Mouse (Mus musculus) MEL (cell line): Measurements from ENCODE around the gene Toe1. TPM values are rescaled to one million over a fixed set of nuclear protein-coding genes. Genes with fewer than 3 reads are reported as not detected.

Experiments used
- DNase-seq: peaks from one replicate; pipeline ENCODE4 v3.0.0; 2011; ENCODE audit warnings: low read depth, low spot score
- H3K27ac ChIP-seq: 2 replicates; pipeline ENCODE4 v1.5.1; 2012; ENCODE audit warnings: low read depth, mild to moderate bottlenecking, control low read depth, low read length, moderate library complexity; ENCODE audit not compliant: control insufficient read depth
- H3K27me3 ChIP-seq, 2 experiments: fragments of 150-350 bp in 1 of 2; sonication (generic) in 1 of 2; 2 replicates each; pipeline ENCODE4 v1.6.1; 2012; ENCODE audit warnings: low read length in 2 of 2, mild to moderate bottlenecking in 2 of 2, improper control_type of control experiment in 1 of 2, moderate library complexity in 1 of 2; ENCODE audit not compliant: insufficient read depth in 2 of 2, control insufficient read depth in 1 of 2
- H3K36me3 ChIP-seq, 2 experiments: 2 replicates each; pipeline ENCODE4 v1.6.1; 2012 to 2014; ENCODE audit warnings: low read length in 2 of 2, improper control_type of control experiment in 1 of 2, inconsistent platforms in 1 of 2, mild to moderate bottlenecking in 1 of 2; ENCODE audit not compliant: insufficient read depth in 2 of 2, control insufficient read depth in 1 of 2
- H3K4me1 ChIP-seq, 2 experiments: fragments of 150-350 bp in 1 of 2; sonication (generic) in 1 of 2; 2 replicates each; pipeline ENCODE4 v1.6.1; 2012; ENCODE audit warnings: low read length in 2 of 2, improper control_type of control experiment in 1 of 2, mild to moderate bottlenecking in 1 of 2; ENCODE audit not compliant: insufficient read depth in 2 of 2, control insufficient read depth in 1 of 2
- H3K4me3 ChIP-seq, 2 experiments: fragments of 150-350 bp in 1 of 2; sonication (generic) in 1 of 2; 2 replicates each; pipeline ENCODE4 v1.5.1; 2012; ENCODE audit warnings: low read depth in 2 of 2, low read length in 2 of 2, mild to moderate bottlenecking in 2 of 2, moderate library complexity in 2 of 2, control low read depth in 1 of 2, improper control_type of control experiment in 1 of 2; ENCODE audit not compliant: control insufficient read depth in 1 of 2, insufficient read depth in 1 of 2
- H3K79me2 ChIP-seq: 2 replicates; pipeline ENCODE4 v1.6.1; 2012; ENCODE audit warnings: mild to moderate bottlenecking, low read length, moderate library complexity; ENCODE audit not compliant: control insufficient read depth, poor library complexity, insufficient read depth
- H3K9ac ChIP-seq: 2 replicates; pipeline ENCODE4 v1.6.1; 2012; ENCODE audit warnings: low read depth, mild to moderate bottlenecking, control low read depth, low read length, moderate library complexity; ENCODE audit not compliant: control insufficient read depth, poor library complexity, severe bottlenecking
- H3K9me3 ChIP-seq: fragments of 150-350 bp; sonication (generic); replicated peaks from 2 replicates; pipeline ENCODE4 v1.6.1; 2012; ENCODE audit warnings: mild to moderate bottlenecking, low read length, improper control_type of control experiment, moderate library complexity; ENCODE audit not compliant: insufficient read depth
- BHLHE40 ChIP-seq: IDR thresholded peaks from 2 replicates; pipeline ENCODE4 v1.6.1; 2012; ENCODE audit warnings: low read depth, mild to moderate bottlenecking, inconsistent platforms, low read length, improper control_type of control experiment, borderline replicate concordance
- CHD1 ChIP-seq: IDR thresholded peaks from 2 replicates; pipeline ENCODE4 v1.6.1; 2012; ENCODE audit warnings: low read depth, mild to moderate bottlenecking, inconsistent platforms, low read length, improper control_type of control experiment
- CHD2 ChIP-seq: IDR thresholded peaks from 2 replicates; pipeline ENCODE4 v1.6.1; 2011; ENCODE audit warnings: low read length, improper control_type of control experiment
- CTCF ChIP-seq, 3 experiments: IDR thresholded peaks in 2 of 3; conservative IDR thresholded peaks in 1 of 3; 2 replicates each; pipeline ENCODE4 v1.5.1; 2011 to 2012; ENCODE audit warnings: low read length in 3 of 3, low read depth in 2 of 3, mild to moderate bottlenecking in 2 of 3, improper control_type of control experiment in 1 of 3, inconsistent platforms in 1 of 3, mixed read lengths in 1 of 3, moderate library complexity in 1 of 3; ENCODE audit not compliant: control insufficient read depth in 1 of 3, insufficient read depth in 1 of 3, poor library complexity in 1 of 3, severe bottlenecking in 1 of 3
- E2F4 ChIP-seq: IDR thresholded peaks from 2 replicates; pipeline ENCODE4 v1.6.1; 2011; ENCODE audit warnings: low read depth, low read length, improper control_type of control experiment, borderline replicate concordance
- ELF1 ChIP-seq: IDR thresholded peaks from 2 replicates; pipeline ENCODE4 v1.6.1; 2014; ENCODE audit warnings: low read depth, mild to moderate bottlenecking, inconsistent platforms, low read length, improper control_type of control experiment, moderate library complexity
- ETS1 ChIP-seq: IDR thresholded peaks from 2 replicates; pipeline ENCODE4 v1.6.1; 2012; ENCODE audit warnings: low read depth, mild to moderate bottlenecking, inconsistent platforms, low read length, improper control_type of control experiment, moderate library complexity
- GABPA ChIP-seq: IDR thresholded peaks from 2 replicates; pipeline ENCODE4 v1.6.1; 2012; ENCODE audit warnings: low read depth, mild to moderate bottlenecking, inconsistent platforms, low read length, improper control_type of control experiment, moderate library complexity
- HCFC1 ChIP-seq: IDR thresholded peaks from 2 replicates; pipeline ENCODE4 v1.6.1; 2012; ENCODE audit warnings: low read depth, mild to moderate bottlenecking, inconsistent platforms, low read length, improper control_type of control experiment, moderate library complexity
- JUND ChIP-seq: IDR thresholded peaks from 2 replicates; pipeline ENCODE4 v1.6.1; 2011; ENCODE audit warnings: low read depth, mild to moderate bottlenecking, improper control_type of control experiment, low read length
- MAFK ChIP-seq: IDR thresholded peaks from 2 replicates; pipeline ENCODE4 v1.6.1; 2011; ENCODE audit warnings: low read depth, mild to moderate bottlenecking, low read length, improper control_type of control experiment, borderline replicate concordance
- MAX ChIP-seq: IDR thresholded peaks from 2 replicates; pipeline ENCODE4 v1.6.1; 2011; ENCODE audit warnings: low read length, improper control_type of control experiment
- MAZ ChIP-seq: IDR thresholded peaks from 2 replicates; pipeline ENCODE4 v1.6.1; 2012; ENCODE audit warnings: low read depth, mild to moderate bottlenecking, inconsistent platforms, low read length, improper control_type of control experiment
- MYB ChIP-seq: IDR thresholded peaks from 2 replicates; pipeline ENCODE4 v1.6.1; 2011; ENCODE audit warnings: mild to moderate bottlenecking, low read depth, low read length, improper control_type of control experiment
- MYC ChIP-seq: IDR thresholded peaks from 2 replicates; pipeline ENCODE4 v1.6.1; 2011; ENCODE audit warnings: low read depth, mild to moderate bottlenecking, low read length, improper control_type of control experiment, moderate library complexity
- POLR2A ChIP-seq, 2 experiments: IDR thresholded peaks; 2 replicates each; pipeline ENCODE4 v1.6.1; 2011 to 2012; ENCODE audit warnings: low read length in 2 of 2, mild to moderate bottlenecking in 2 of 2, control low read depth in 1 of 2, improper control_type of control experiment in 1 of 2, low read depth in 1 of 2, moderate library complexity in 1 of 2; ENCODE audit not compliant: control insufficient read depth in 1 of 2, insufficient read depth in 1 of 2, poor library complexity in 1 of 2
- POLR2AphosphoS2 ChIP-seq: IDR thresholded peaks from 2 replicates; pipeline ENCODE4 v1.6.1; 2011; ENCODE audit warnings: low read length, improper control_type of control experiment
- POLR2AphosphoS5 ChIP-seq: IDR thresholded peaks from 2 replicates; pipeline ENCODE4 v1.6.1; 2012; ENCODE audit warnings: low read depth, borderline replicate concordance, mild to moderate bottlenecking, inconsistent platforms, low read length, moderate library complexity, mixed read lengths
- RAD21 ChIP-seq: IDR thresholded peaks from 2 replicates; pipeline ENCODE4 v1.6.1; 2011; ENCODE audit warnings: mild to moderate bottlenecking, low read depth, low read length, improper control_type of control experiment
- RCOR1 ChIP-seq: IDR thresholded peaks from 2 replicates; pipeline ENCODE4 v1.6.1; 2012; ENCODE audit warnings: low read depth, mild to moderate bottlenecking, inconsistent platforms, low read length, improper control_type of control experiment
- SIN3A ChIP-seq: IDR thresholded peaks from 2 replicates; pipeline ENCODE4 v1.6.1; 2012; ENCODE audit warnings: low read length, improper control_type of control experiment, inconsistent platforms
- SMC3 ChIP-seq: IDR thresholded peaks from 2 replicates; pipeline ENCODE4 v1.6.1; 2011; ENCODE audit warnings: low read depth, low read length, improper control_type of control experiment
- TBP ChIP-seq: IDR thresholded peaks from 2 replicates; pipeline ENCODE4 v1.8.0; 2011; ENCODE audit warnings: low read depth, low read length, improper control_type of control experiment
- USF1 ChIP-seq: IDR thresholded peaks from 2 replicates; pipeline ENCODE4 v1.6.1; 2014; ENCODE audit warnings: low read depth, mild to moderate bottlenecking, inconsistent platforms, low read length, improper control_type of control experiment, moderate library complexity
- USF2 ChIP-seq, 2 experiments: IDR thresholded peaks; 2 replicates each; pipeline ENCODE4 v1.6.1; 2011 to 2012; ENCODE audit warnings: improper control_type of control experiment in 2 of 2, low read length in 2 of 2, borderline replicate concordance in 1 of 2, inconsistent platforms in 1 of 2, low read depth in 1 of 2, mild to moderate bottlenecking in 1 of 2; ENCODE audit not compliant: insufficient read depth in 1 of 2
- ZC3H11A ChIP-seq: IDR thresholded peaks from 2 replicates; pipeline ENCODE4 v1.6.1; 2012; ENCODE audit warnings: low read depth, mild to moderate bottlenecking, inconsistent platforms, low read length, improper control_type of control experiment
- ZKSCAN1 ChIP-seq: IDR thresholded peaks from 2 replicates; pipeline ENCODE4 v1.6.1; 2012; ENCODE audit warnings: low read depth, mild to moderate bottlenecking, inconsistent platforms, low read length, improper control_type of control experiment, moderate library complexity
- ZMIZ1 ChIP-seq: IDR thresholded peaks from 2 replicates; pipeline ENCODE4 v1.6.1; 2012; ENCODE audit warnings: low read depth, mild to moderate bottlenecking, inconsistent platforms, low read length, improper control_type of control experiment, moderate library complexity
- polyA plus RNA-seq, 2 experiments: library from polyadenylated mRNA; stranded (reverse) in 1 of 2; unstranded in 1 of 2; fragments of >175 nt in 1 of 2; fragments of >200 nt in 1 of 2; gene quantifications; 2 replicates each; pipeline versions ENCODE4 v1.2.1 to v1.2.4; 2012; ENCODE audit warnings: low replicate concordance in 2 of 2, low read depth in 1 of 2; ENCODE audit not compliant: insufficient read length in 2 of 2, insufficient read depth in 1 of 2, missing spikeins in 1 of 2
- total RNA-seq: library from RNA; depleted of rRNA; stranded (reverse); fragments of 300-350 nt; gene quantifications from 2 replicates; pipeline ENCODE4 v1.2.3, GENCODE M21; 2012

The Toe1 gene
- total and polyA plus RNA-seq, 3 experiments = 38.3 to 49.3 TPM; not detected in 1

GRCm38 (mm10) chr4:116787985-116788760 lies 19.3 kb downstream of the Toe1 start (continued):
- TF ChIP-seq POLR2AphosphoS2 (no peak), SMC3 (peak; percentile 32), SIN3A (no peak), TBP (no peak), MAZ (no peak)

- peaks cover 3 to 4% of the 10 kb centered on the region in 2 experiments; a peak in 2 of 4 replicates for H3K4me1 ChIP-seq
- H3K4me3 ChIP-seq = no peak overlapping the region
- no peaks in the 10 kb centered on the region for H3K79me2 ChIP-seq
- H3K36me3 ChIP-seq = peaks cover 0 to 5% of the 10 kb centered on the region in 2 experiments; a peak in 1 of 4 replicates
- no peak for TF ChIP-seq USF2 (IDR thresholded peaks at IDR 0.05; ENCODE audit: borderline replicate concordance in 1 of 2, insufficient read depth in 1 of 2, low read depth in 1 of 2, low read length in 2 of 2)
- no peak for TF ChIP-seq HCFC1
- TF ChIP-seq MAZ = no peak
- TF ChIP-seq MYC = no peak
- no peak for TF ChIP-seq ELF1
- TF ChIP-seq ZMIZ1 = no peak
- TF ChIP-seq RAD21 = peak; percentile 55
- TF ChIP-seq CTCF (IDR thresholded peaks at IDR 0.05 in 2 of 3, conservative IDR thresholded peaks at IDR 0.05 in 1 of 3; ENCODE audit: control insufficient read depth in 1 of 3, insufficient read depth in 1 of 3, low read depth in 2 of 3, low read length in 3 of 3, poor library complexity in 1 of 3, severe bottlenecking in 1 of 3) = peak; percentile 43 to 72 (median 69)
- TF ChIP-seq TBP = no peak
- TF ChIP-seq CHD2 = no peak
- no peak for TF ChIP-seq ETS1
- no peak for TF ChIP-seq E2F4
- TF ChIP-seq MAFK = no peak
- no peak for TF ChIP-seq POLR2AphosphoS5
- no peak for TF ChIP-seq CHD1
- TF ChIP-seq RCOR1 = no peak
- TF ChIP-seq POLR2A (IDR thresholded peaks at IDR 0.05; ENCODE audit: control insufficient read depth in 1 of 2, insufficient read depth in 1 of 2, low read depth in 1 of 2, low read length in 2 of 2, poor library complexity in 1 of 2) = no peak
- TF ChIP-seq SMC3 = peak; percentile 61
- TF ChIP-seq MAX = no peak
- no peak for TF ChIP-seq ZKSCAN1
- TF ChIP-seq ZC3H11A = peak; percentile 32
- TF ChIP-seq JUND = no peak
- TF ChIP-seq GABPA = no peak
- TF ChIP-seq BHLHE40 = no peak
- TF ChIP-seq USF1 = no peak
- TF ChIP-seq MYB = no peak
- H3K9me3 ChIP-seq = no peaks in the 10 kb centered on the region
- H3K27ac ChIP-seq = no peak overlapping the region
- no peaks in the 10 kb centered on the region; a peak in 1 of 4 replicates for H3K27me3 ChIP-seq
- peak; percentile 43 for DNase-seq
- no peak overlapping the region for H3K9ac ChIP-seq
Measured at GRCm38 (mm10) chr4:116786587-116786986, 20.9 kb downstream of the Toe1 start.
